Mouse (Mus musculus) naive thymus-derived CD4-positive, alpha-beta T cell, adult 2 months (primary cell): ENCODE results near the gene Asphd2.

ENCODE experiments used
- DNase-seq: peaks from one replicate; pipeline ENCODE4 v3.0.0-alpha.2; 2011; ENCODE audit warnings: low read depth

Gene Asphd2

GRCm38 (mm10) chr5:112349169-112349568, 45.5 kb downstream of the Asphd2 start:
- DNase-seq = no peak

- DNase-seq = no peak
Measured at GRCm38 (mm10) chr5:112346211-112346965, 48.3 kb downstream of the Asphd2 start.

GRCm38 (mm10) chr5:112344092-112344960, 50.3 kb downstream of the Asphd2 start:
- no peak for DNase-seq

- DNase-seq = peak; percentile 69
Measured at GRCm38 (mm10) chr5:112343205-112343595, 51.5 kb downstream of the Asphd2 start.

- peak; percentile 94 for DNase-seq
Measured at GRCm38 (mm10) chr5:112342463-112343204, 52.0 kb downstream of the Asphd2 start, which contains the start of the genes Srrd and Hps4. TSS of gene Srrd (minus strand) at chr5:112343040. TSS of gene Hps4 (plus strand) at chr5:112343083.

- no peak for DNase-seq
Measured at GRCm38 (mm10) chr5:112339215-112339614, 55.5 kb downstream of the Asphd2 start.

GRCm38 (mm10) chr5:112337004-112337403, 57.7 kb downstream of the Asphd2 start:
- DNase-seq = no peak

- DNase-seq = peak; percentile 81
Measured at GRCm38 (mm10) chr5:112335473-112335872, 59.2 kb downstream of the Asphd2 start.
